Mouse (Mus musculus) thymus, adult 2 months (tissue): ENCODE measurements around the gene Cdadc1. TPM values are rescaled to one million over a fixed set of nuclear protein-coding genes. Genes with fewer than 3 reads are reported as not detected.

ENCODE experiments used
- DNase-seq: peaks from one replicate; pipeline ENCODE4 v3.0.0; 2021
- H3K27ac ChIP-seq: fragments of 200-500 bp; 2 replicates; pipeline ENCODE4 v1.5.1; 2012; ENCODE audit warnings: low read length, control low read depth; ENCODE audit not compliant: control insufficient read depth, insufficient read depth
- H3K27me3 ChIP-seq: fragments of 200-500 bp; 2 replicates; pipeline ENCODE4 v1.6.1; 2012; ENCODE audit warnings: mild to moderate bottlenecking, low read length, moderate library complexity, mixed read lengths; ENCODE audit not compliant: control insufficient read depth, insufficient read depth
- H3K36me3 ChIP-seq: fragments of 200-500 bp; 2 replicates; pipeline ENCODE4 v1.6.1; 2012; ENCODE audit warnings: mild to moderate bottlenecking, low read length, moderate library complexity; ENCODE audit not compliant: control insufficient read depth, insufficient read depth
- H3K4me1 ChIP-seq: fragments of 200-500 bp; replicated peaks from 2 replicates; pipeline ENCODE4 v1.6.1; 2012; ENCODE audit warnings: low read length; ENCODE audit not compliant: control insufficient read depth, insufficient read depth
- H3K4me3 ChIP-seq: fragments of 200-500 bp; 2 replicates; pipeline ENCODE4 v1.5.1; 2012; ENCODE audit warnings: mild to moderate bottlenecking, low read length, control low read depth, moderate library complexity; ENCODE audit not compliant: control insufficient read depth, insufficient read depth
- CTCF ChIP-seq: fragments of 200-500 bp; IDR thresholded peaks from 2 replicates; pipeline ENCODE4 v1.5.1; 2012; ENCODE audit warnings: mild to moderate bottlenecking, control low read depth, low read length, moderate library complexity, borderline replicate concordance; ENCODE audit not compliant: control insufficient read depth, poor library complexity, insufficient read depth; ENCODE audit errors: extremely low read depth
- POLR2A ChIP-seq: fragments of 200-500 bp; IDR thresholded peaks from 2 replicates; pipeline ENCODE4 v1.6.1; 2012; ENCODE audit warnings: mild to moderate bottlenecking, low read length, control low read depth, moderate library complexity; ENCODE audit not compliant: control insufficient read depth, poor library complexity, insufficient read depth; ENCODE audit errors: extremely low read depth
- WGBS: fragments of 180-500 bp; shearing (Covaris S2); methylation state at CpG from one replicate; pipeline ENCODE4 v1.1.7; 2018; 5-methylcytosine and 5-hydroxymethylcytosine counted together
- polyA plus RNA-seq: library from polyadenylated mRNA; depleted of rRNA; stranded (reverse); fragments of >200 nt; gene quantifications from 2 replicates; pipeline ENCODE4 v1.2.3, GENCODE M21; 2012

The Cdadc1 gene
- polyA plus RNA-seq, 1 experiment: 6.2 TPM

GRCm38 (mm10) chr14:59638906-59639703 is 41.3 kb upstream of the Cdadc1 start:
- Histone ChIP-seq H3K27ac (no peak overlapping the region), H3K4me3 (no peak overlapping the region), H3K36me3 (no peaks in the 10 kb centered on the region), H3K4me1 (peaks cover 8% of the 10 kb centered on the region), H3K27me3 (no peaks in the 10 kb centered on the region)
- 85% methylated on average over 7 of the region's 7 CpGs for WGBS
- no peak for TF ChIP-seq POLR2A
- DNase-seq: no peak

GRCm38 (mm10) chr14:59633988-59634387 is 36.2 kb upstream of the Cdadc1 start:
- no peaks in the 10 kb centered on the region for H3K27me3 ChIP-seq
- 93% methylated on average over 9 of the region's 9 CpGs for WGBS
- no peak overlapping the region for H3K4me3 ChIP-seq
- TF ChIP-seq CTCF (no peak), POLR2A (no peak)
- no peaks in the 10 kb centered on the region for H3K36me3 ChIP-seq
- DNase-seq: no peak
- no peaks in the 10 kb centered on the region for H3K4me1 ChIP-seq
- H3K27ac ChIP-seq: no peak overlapping the region

GRCm38 (mm10) chr14:59633295-59633898 is 35.6 kb upstream of the Cdadc1 start:
- Histone ChIP-seq H3K27ac (no peak overlapping the region), H3K36me3 (no peaks in the 10 kb centered on the region), H3K27me3 (no peaks in the 10 kb centered on the region), H3K4me1 (no peaks in the 10 kb centered on the region), H3K4me3 (no peak overlapping the region)
- TF ChIP-seq POLR2A (no peak), CTCF (no peak)
- DNase-seq: no peak
- 97% methylated on average over 5 of the region's 5 CpGs for WGBS

GRCm38 (mm10) chr14:59632067-59632466 is 34.3 kb upstream of the Cdadc1 start:
- H3K4me1 ChIP-seq: no peaks in the 10 kb centered on the region
- DNase-seq: no peak
- 90% methylated on average over 6 of the region's 6 CpGs for WGBS
- H3K4me3 ChIP-seq: no peak overlapping the region
- no peaks in the 10 kb centered on the region; the same call in 1 of the 2 replicates for H3K27me3 ChIP-seq
- TF ChIP-seq POLR2A (no peak), CTCF (no peak)
- H3K27ac ChIP-seq: no peak overlapping the region
- H3K36me3 ChIP-seq: no peaks in the 10 kb centered on the region

GRCm38 (mm10) chr14:59630096-59630495 is 32.3 kb upstream of the Cdadc1 start:
- no peaks in the 10 kb centered on the region; the same call in 1 of the 2 replicates for H3K27me3 ChIP-seq
- DNase-seq: no peak
- no peak overlapping the region for H3K27ac ChIP-seq
- H3K4me1 ChIP-seq: no peaks in the 10 kb centered on the region
- no peak overlapping the region for H3K4me3 ChIP-seq
- H3K36me3 ChIP-seq: no peaks in the 10 kb centered on the region
- 89% methylated on average over 9 of the region's 9 CpGs for WGBS
- TF ChIP-seq POLR2A: no peak
- no peak for TF ChIP-seq CTCF

- H3K4me3 ChIP-seq: no peak overlapping the region
- H3K27ac ChIP-seq: no peak overlapping the region
- no peak for DNase-seq
- H3K4me1 ChIP-seq: no peaks in the 10 kb centered on the region
- H3K27me3 ChIP-seq: no peaks in the 10 kb centered on the region; the same call in 1 of the 2 replicates
- H3K36me3 ChIP-seq: no peaks in the 10 kb centered on the region
- TF ChIP-seq CTCF (no peak), POLR2A (no peak)
- WGBS: 92% methylated on average over 15 of the region's 15 CpGs
Observed at GRCm38 (mm10) chr14:59629308-59629707, 31.5 kb upstream of the Cdadc1 start.
